Mouse (Mus musculus) kidney, postnatal 0 days (tissue): ENCODE measurements at regions not wholly inside any gene's neighbourhood (a gene's known extent, or its start where the extent isn't known, plus 50 kb on each side); places are given as distances from the start of the nearest gene placed in this dataset.

Experiments
- ATAC-seq: fragments of 200-750 bp; cut with Nextera tagmentation; replicated peaks from 2 replicates; pipeline ENCODE4 v1.8.0; 2017; ENCODE audit warnings: low read depth, moderate number of reproducible peaks, moderate TSS enrichment, moderate library complexity; ENCODE audit not compliant: low FRiP score
- DNase-seq: peaks from one replicate; pipeline ENCODE4 v3.0.0-alpha.2; 2016; ENCODE audit warnings: low spot score
- H3K27ac ChIP-seq: fragments of 300-500 bp; sonication (generic); 2 replicates; pipeline ENCODE4 v1.5.1; 2014; ENCODE audit warnings: mild to moderate bottlenecking
- H3K27me3 ChIP-seq: fragments of 300-500 bp; sonication (generic); 2 replicates; pipeline ENCODE4 v1.6.1; 2014; ENCODE audit warnings: low read length, mixed read lengths; ENCODE audit not compliant: insufficient read depth
- H3K36me3 ChIP-seq: fragments of 300-500 bp; sonication (generic); 2 replicates; pipeline ENCODE4 v1.6.1; 2014; ENCODE audit warnings: low read length, mixed read lengths; ENCODE audit not compliant: insufficient read depth
- H3K4me1 ChIP-seq: fragments of 300-500 bp; sonication (generic); replicated peaks from 2 replicates; pipeline ENCODE4 v1.6.1; 2014; ENCODE audit warnings: antibody characterized with exemption, low read length, mixed read lengths; ENCODE audit not compliant: insufficient read depth
- H3K4me2 ChIP-seq: fragments of 300-500 bp; sonication (generic); 2 replicates; pipeline ENCODE4 v1.6.1; 2014; ENCODE audit warnings: mild to moderate bottlenecking, low read length, moderate library complexity, mixed read lengths
- H3K4me3 ChIP-seq: fragments of 300-500 bp; sonication (generic); replicated peaks from 2 replicates; pipeline ENCODE4 v1.5.1; 2014; ENCODE audit warnings: low read depth, low read length
- H3K9ac ChIP-seq: fragments of 300-500 bp; sonication (generic); 2 replicates; pipeline ENCODE4 v1.6.1; 2014; ENCODE audit warnings: low read depth, low read length
- H3K9me3 ChIP-seq: fragments of 300-500 bp; sonication (generic); replicated peaks from 2 replicates; pipeline ENCODE4 v1.6.1; 2016; ENCODE audit warnings: low read length, inconsistent platforms, mixed read lengths
- CTCF ChIP-seq: IDR thresholded peaks from 2 replicates; pipeline ENCODE4 v1.5.1; 2016; ENCODE audit warnings: antibody characterized with exemption, low read depth, mild to moderate bottlenecking, moderate library complexity
- WGBS: fragments of 180-500 bp; shearing (Covaris S2); extraction: QIAGEN DNeasy Blood & Tissue Kit; methylation state at CpG from one replicate; pipeline ENCODE4 v1.1.7; 2014; 5-methylcytosine and 5-hydroxymethylcytosine counted together

- DNase-seq, result peak; percentile 86
- Histone ChIP-seq H3K4me2 (no peak overlapping the region), H3K27me3 (no peaks in the 10 kb centered on the region), H3K27ac (no peak overlapping the region), H3K4me1 (no peaks in the 10 kb centered on the region), H3K9ac (no peak overlapping the region), H3K9me3 (no peaks in the 10 kb centered on the region), H3K36me3 (no peaks in the 10 kb centered on the region), H3K4me3 (no peak overlapping the region)
- TF ChIP-seq CTCF, result no peak; the same call in 1 of the 2 replicates
- WGBS, result 61% methylated on average over 4 of the region's 4 CpGs
- ATAC-seq, result no peak
These were observed 54.5 kb upstream of the Adamts5 start for GRCm38 (mm10) chr16:85956006-85956562.

GRCm38 (mm10) chr16:85951628-85952027 lies 50.0 kb upstream of the Adamts5 start:
- ATAC-seq, result no peak
- Histone ChIP-seq H3K27ac (no peak overlapping the region), H3K36me3 (no peaks in the 10 kb centered on the region), H3K9ac (no peak overlapping the region), H3K4me2 (no peak overlapping the region), H3K9me3 (no peaks in the 10 kb centered on the region), H3K4me3 (no peak overlapping the region), H3K27me3 (no peaks in the 10 kb centered on the region), H3K4me1 (no peaks in the 10 kb centered on the region)
- no peak for DNase-seq
- WGBS, result 91% methylated on average over 4 of the region's 4 CpGs
- TF ChIP-seq CTCF, result no peak
